ENCODE assay signal across 8 mouse cellular contexts in genomic region chr17:35379369-35379728, GRCm38 (mm10). TPM values are rescaled to one million over a fixed set of nuclear protein-coding genes. Genes with fewer than 3 reads are reported as not detected.
DNase-seq lines count a peak whose midpoint lies in the region; TF ChIP-seq lines count a peak whose summit lies in the region.

Gene H2-Q4 (plus strand): TSS chr17:35379617.

- no peaks in the 10 kb centered on the region; the same call in 1 of the 2 replicates for H3K79me2 ChIP-seq in macrophage (ENCODE audit: inconsistent target)

- H3K27ac ChIP-seq in left cerebral cortex, adult 2 months: no peak within 1 kb of the TSS; the same call in 1 of the 2 replicates
- H3K27ac ChIP-seq in macrophage: peak within 1 kb of the TSS; percentile 24

- TF ChIP-seq CTCF in left cerebral cortex, adult 2 months (IDR thresholded peaks at IDR 0.05): no peak

- WGBS in macrophage (ENCODE audit: missing documents): 5% methylated on average over 15 of the region's 16 CpGs

- peak within 1 kb of the TSS; percentile 52 for H3K4me3 ChIP-seq in left cerebral cortex, adult 2 months
- peak within 1 kb of the TSS; percentile 80 for H3K4me3 ChIP-seq in macrophage (ENCODE audit: inconsistent target)

- intact Hi-C loops in left cerebral cortex, adult 2 months (cut with DNase I): no loop called here

- peak; percentile 63 for DNase-seq in adipocyte (ENCODE audit: low spot score)
- peak; percentile 86 for DNase-seq in embryo, embryonic 10.5 days (ENCODE audit: low spot score)
- peak; percentile 83 for DNase-seq in gastrocnemius, postnatal 10 days
- peak; percentile 24 for DNase-seq in hindlimb bud, embryonic 11.5 days (ENCODE audit: extremely low spot score, low read depth, low spot score)
- peak; percentile 70 to 75 for DNase-seq in left cerebral cortex, adult 2 months (ENCODE audit: extremely low spot score in 1 of 2, low spot score in 2 of 2)
- DNase-seq in retina, postnatal 7 days (ENCODE audit: low read depth, low spot score): peak; percentile 51
- DNase-seq in urinary bladder, adult 18-20 months (ENCODE audit: low spot score in 2 of 2): peak; percentile 89 to 92

- peaks cover 16% of the 10 kb centered on the region; the same call in 1 of the 2 replicates for H3K36me3 ChIP-seq in macrophage (ENCODE audit: inconsistent target)

RNA-seq across cellular contexts. Expression of gene H2-Q4, which starts in this region (rescaled TPM):
- 1 to 10 TPM; 5.1 to 6.0 TPM for total RNA-seq in gastrocnemius, postnatal 10 days (2021)
- total RNA-seq in left cerebral cortex, adult 2 months (2021): 1 to 10 TPM; 2.2 to 3.1 TPM
- 1,000 to 10,000 TPM in 1 of 26 experiments, 100 to 1,000 TPM in 23, 10 to 100 TPM in 2; 91.9 to 1,014 (median 459) TPM for total RNA-seq in macrophage (2018; cell fraction: chromatin; rRNA removed)
- total RNA-seq in macrophage (2018; cell fraction: cytosol; rRNA removed): 100 to 1,000 TPM in 23 of 26 experiments, 10 to 100 TPM in 3; 76.5 to 764 (median 319) TPM
- total RNA-seq in macrophage (2018; cell fraction: nucleus; rRNA removed): 1,000 to 10,000 TPM in 13 of 26 experiments, 100 to 1,000 TPM in 13; 139 to 1,864 (median 855) TPM
- 54.4 to 151 TPM (median 62.1 TPM) in 3 replicates for polyA plus RNA-seq in macrophage (2018)

Comparison
In these comparisons a context has a peak if more than half of its experiments do, and no peak if none do; other contexts are left out.
1. DNase-seq: peak in every context shown above with its lines; median percentile 90 in urinary bladder, adult 18-20 months; 86 in embryo, embryonic 10.5 days; 83 in gastrocnemius, postnatal 10 days; 72 in left cerebral cortex, adult 2 months; 63 in adipocyte; 51 in retina, postnatal 7 days; 24 in hindlimb bud, embryonic 11.5 days.